Mouse (Mus musculus) adrenal gland, adult (tissue): ENCODE measurements at regions not wholly inside any gene's neighbourhood (a gene's known extent, or its start where the extent isn't known, plus 50 kb on each side); places are given as distances from the start of the nearest gene placed in this dataset.

ENCODE experiments used
- DNase-seq, 2 experiments: peaks; one replicate each; pipeline ENCODE4 v3.0.0; 2022 to 2023; ENCODE audit warnings: low spot score in 1 of 2; ENCODE audit not compliant: inconsistent age in 2 of 2

DNA sequence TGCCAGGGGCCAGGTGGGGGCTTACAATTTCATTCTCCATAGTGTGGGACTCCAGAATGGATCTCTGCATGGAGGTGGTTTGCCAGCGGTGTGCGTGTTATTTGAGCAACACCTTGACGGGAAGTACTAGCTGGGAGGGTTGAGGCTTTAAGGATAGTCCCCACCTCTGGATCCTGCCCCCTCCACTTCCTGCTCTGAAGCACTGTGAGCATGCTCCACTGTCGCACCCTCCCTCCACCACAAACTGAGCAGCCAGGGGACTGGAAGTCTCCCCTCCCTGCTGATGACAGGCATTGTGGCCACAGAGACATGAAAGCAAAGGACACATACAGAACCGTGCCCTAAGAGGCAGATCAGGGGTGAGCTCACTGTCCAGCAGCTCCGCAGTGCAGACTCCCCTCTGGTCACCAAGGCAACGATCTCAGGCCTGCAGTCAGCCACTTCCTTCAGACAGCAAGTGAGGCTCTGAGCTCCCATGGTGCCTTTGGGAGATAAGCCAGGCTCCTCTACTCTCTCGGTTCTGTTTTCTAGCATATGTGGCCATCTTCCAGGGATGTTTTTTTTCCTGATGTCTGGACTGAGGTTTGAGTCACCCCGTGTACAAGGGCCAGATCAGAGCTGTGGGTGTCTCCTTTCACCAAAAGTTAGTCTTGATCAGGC is 239.7 kb downstream of the Cryba4 start:
- peak; percentile 18 to 54 for DNase-seq

DNA sequence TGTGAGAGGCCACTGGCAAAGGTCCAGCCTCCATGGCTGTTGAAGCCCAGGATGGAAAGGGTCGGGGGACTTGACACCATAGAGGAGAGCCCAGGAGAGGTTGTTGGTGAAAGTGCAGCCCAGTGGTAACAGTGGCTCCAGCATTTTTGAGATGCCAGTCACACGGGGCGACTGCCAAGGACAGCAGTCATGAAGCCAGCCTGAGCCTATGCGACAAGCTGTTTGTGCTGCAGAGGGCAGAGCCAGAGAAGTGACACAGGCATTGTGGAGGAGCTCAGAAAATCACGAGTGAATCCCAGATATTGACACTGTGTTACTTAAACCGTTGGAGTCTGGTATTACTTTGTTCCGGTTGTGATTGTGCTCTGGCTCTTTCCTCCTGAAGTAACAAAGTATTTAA is 233.4 kb downstream of the Cryba4 start:
- DNase-seq: peak in 1 of 2 experiments; percentile 29

DNA sequence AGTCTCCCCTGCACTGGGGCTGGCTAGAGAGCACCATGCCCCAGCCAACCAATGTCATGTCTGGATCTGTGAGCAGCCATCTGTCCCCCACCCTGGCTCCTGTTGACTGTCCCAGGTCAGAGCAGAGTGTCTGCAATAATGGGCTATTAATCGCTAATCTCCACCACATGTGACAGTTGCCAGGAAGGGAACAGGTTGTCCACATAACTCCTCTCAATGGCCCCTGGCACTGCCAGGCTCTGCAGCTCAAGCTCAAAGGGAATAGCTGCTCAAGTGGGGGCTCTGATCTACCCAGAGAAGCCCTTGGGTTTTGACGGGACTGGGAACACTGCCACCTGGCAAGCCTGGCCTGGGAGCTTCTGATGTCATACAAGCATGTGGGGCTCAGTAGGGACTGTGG is 231.4 kb downstream of the Cryba4 start:
- peak; percentile 29 to 49 for DNase-seq

DNA sequence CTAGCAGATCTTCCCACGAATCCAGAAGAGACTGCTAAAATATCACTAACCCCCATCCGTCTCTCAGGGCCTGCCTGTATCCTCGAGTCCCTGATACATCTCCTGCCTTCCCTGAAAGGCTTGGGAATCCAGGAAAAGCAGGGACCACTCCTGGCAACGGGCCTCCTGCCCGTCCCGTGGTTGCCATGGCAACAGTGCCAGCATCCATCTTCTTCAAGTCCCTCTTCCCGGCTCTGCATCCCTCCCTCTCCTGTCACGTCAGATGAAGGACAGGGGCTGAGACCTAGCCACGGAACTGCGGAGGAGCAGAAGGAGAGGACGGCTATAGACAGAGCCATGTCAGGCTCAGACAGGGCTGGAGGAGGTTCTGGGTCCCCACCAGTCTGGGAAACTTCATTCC is 222.4 kb downstream of the Cryba4 start:
- no peak for DNase-seq

DNA sequence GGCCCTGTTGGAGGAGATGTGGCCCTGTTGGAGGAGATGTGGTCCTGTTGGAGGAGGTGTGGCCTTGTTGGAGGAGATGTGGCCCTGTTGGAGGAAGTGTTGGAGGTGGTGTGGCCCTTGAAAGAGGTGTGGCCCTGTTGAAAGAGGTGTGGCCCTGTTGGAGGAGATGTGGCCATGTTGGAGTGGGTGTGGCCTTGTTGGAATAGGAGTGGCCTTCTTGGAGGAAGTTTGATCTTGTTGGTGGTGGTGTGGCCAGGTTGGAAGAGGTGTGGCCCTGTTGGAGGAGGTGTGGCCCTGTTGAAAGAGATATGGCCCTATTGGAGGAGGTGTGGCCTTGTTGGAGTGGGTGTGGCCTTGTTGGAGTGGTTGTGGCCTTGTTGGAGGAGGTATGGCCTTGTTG is 220.3 kb downstream of the Cryba4 start:
- DNase-seq: no peak

DNA sequence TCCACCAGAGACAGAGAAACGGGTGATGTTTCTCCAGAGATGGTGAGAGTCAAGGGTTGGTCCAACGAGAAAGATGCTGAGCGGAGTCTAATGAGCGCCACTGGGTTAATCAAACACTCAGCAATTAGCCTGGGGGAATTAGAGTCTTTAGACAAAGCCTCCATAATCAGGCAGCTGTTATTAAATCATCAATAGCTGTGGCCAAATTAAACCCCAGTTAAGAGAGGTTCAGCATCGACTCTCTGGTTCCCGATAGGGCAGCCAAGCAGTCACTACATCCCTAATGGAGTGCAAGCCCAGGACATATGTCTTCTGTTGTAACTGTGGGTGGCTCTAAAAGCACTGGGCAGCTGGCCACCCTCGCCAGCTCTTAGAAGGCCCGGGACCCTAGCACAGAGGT is 216.9 kb downstream of the Cryba4 start:
- no peak for DNase-seq

DNA sequence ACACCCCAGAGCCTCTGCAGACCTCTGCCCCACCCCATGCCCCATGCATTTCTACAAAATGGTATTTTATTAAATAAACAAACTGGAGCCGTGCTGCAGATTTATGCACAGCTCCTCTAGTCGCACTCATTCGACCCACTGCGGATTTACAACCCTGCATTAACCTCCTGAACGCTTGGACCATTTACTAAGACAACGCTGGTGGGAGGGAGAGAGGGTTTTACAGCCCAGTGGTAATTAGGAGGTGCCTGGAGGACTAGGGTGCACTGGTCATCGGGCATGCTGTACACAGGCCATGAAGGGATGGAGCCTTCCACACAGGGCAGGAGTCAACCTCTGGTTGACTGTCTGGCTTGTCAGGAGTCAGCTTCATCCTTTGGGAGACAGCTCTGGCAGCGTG is 215.2 kb downstream of the Cryba4 start:
- DNase-seq: no peak

DNA sequence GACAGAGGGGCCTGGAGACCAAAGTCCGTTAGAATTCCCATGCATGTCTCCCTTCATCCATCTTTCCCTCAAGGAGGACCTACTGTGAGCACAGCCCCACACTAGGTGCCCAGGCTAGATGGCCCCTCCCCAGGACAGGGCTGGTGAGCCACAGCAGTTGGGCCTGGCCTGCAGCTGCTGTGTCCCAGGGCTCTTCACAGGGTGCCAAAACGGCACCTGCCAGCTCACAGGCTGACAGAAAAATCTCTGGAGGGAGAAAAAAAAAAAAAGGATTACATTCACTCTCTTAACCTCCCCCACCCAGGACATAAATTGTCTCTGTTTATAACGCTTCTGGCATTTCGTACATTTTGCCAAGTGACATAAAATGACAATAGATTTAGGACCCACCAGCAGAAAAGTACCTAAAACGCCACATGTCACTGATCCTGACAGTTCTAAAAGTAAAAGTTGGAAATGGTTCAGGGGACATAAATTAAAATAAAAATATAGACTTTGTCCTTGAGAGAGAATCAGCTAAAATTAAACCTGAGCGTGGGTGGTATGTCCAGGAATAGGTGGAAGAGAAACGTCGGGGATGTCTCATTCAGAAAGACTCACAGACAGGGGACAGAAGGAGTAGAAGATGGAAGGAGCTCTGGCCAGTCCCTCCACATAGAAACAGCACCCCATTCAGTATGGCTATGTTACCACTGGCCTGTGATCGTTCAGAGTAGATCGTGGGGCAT is 212.5 kb downstream of the Cryba4 start:
- no peak for DNase-seq

DNA sequence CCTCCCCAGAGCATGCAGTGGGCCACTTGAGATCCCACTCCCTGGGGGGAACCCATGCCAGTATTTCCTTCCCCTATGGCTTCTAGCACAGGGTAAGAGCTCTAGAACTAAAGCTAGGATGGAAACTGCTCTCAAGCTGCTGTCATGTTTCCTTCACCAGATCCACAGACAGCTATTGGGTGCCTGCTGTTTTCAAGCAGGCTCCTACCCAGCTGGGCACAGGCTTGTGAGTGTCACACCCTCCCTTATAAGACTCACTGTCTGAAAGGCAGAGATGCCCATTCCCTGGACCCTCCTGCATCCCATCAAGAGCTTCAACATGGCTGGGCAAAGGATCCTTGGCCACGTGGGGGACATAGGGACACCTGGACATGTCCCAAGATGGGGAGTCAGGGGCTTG is 211.6 kb downstream of the Cryba4 start:
- no peak for DNase-seq

DNA sequence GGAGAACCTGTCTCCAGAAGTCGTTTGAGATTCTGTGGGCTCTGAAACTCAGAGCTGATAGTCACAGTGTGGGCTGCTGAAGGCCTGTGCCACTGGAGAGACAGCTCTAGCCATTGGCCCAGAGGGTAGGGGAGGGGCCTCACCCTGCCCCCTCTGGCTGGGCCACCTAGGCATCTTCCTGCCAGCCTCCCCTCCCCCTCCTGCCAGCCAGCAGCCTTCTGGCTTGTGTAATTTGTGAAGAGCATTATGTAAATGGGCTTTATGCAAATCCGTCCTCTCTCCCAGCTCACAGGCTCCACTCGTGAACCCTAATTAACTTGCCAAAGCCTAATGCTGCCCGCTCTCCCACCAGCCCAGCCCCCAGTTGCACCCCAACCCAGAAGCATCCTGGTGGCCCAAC is 211.0 kb downstream of the Cryba4 start:
- DNase-seq: no peak

DNA sequence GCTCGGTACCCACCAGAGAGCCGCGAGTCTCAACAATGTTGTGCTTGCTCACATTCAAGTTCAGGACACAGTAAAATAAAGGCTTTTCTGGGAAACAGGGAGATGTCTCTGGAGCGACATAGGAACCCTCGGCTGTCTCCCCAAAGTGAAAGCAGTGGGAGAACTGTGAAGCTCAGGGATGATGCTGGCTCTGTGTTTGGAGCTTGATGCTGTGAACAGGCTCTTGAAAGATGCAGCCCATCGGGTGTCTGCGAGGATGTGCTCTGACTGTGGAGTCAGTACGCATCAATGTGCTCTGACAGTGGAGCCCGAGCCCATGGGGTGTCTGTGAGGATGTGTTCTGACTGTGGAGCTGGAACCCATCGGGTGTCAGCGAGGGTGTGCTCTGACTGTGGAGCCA is 210.1 kb downstream of the Cryba4 start:
- no peak for DNase-seq

DNA sequence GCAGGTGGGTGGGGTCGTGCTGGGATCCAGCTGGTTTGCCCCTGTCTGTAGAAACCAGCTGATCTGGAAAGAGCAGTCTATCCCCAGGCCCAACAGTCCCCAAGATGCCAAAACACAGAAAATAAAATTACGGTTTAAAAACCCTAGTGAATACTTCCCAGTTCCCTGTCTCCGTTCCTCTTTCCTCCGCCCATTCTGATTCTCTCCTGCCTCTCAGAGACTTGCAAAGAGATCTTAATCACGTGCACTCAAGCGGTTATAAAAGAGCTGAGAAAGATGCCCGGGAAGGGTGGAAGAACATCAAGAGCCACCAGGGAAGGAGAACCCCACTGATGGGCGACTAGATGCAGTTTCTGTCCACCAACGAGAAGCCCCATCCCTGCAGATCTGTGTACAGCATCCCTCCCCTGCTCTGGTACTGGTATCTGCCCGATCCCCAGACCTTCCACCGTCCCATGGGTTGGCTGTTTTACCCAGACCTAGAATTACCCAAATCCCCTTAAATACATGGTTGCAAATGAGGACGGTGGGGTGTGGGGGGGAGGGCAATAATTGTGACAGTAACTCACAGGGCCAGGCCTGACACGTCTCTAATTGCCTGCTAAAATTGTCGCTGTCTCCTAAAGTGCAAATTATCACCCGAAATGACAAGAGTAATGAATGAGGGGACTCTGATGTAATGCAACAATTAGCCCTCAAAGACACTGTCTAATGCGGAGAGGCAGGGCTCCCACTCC is 202.1 kb downstream of the Cryba4 start:
- DNase-seq: no peak

DNA sequence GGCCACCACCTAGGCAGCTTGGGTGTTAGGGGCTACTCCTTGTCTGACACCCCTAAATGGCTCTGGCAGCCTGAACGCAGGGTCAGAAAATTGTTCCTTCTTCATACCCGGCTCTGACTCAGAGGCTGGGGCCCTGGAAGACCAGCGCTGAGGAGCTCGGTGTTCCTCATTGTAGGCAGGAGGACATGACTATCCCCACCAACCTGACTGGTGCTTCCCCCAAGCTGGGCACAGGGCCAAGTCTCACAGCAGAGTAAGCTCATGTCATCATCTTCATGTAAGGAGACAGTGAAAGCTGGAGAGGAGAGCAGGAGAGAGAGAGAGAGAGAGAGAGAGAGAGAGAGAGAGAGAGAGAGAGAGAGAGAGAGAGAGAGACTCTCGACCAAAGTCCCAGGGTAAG is 201.4 kb downstream of the Cryba4 start:
- DNase-seq: no peak

DNA sequence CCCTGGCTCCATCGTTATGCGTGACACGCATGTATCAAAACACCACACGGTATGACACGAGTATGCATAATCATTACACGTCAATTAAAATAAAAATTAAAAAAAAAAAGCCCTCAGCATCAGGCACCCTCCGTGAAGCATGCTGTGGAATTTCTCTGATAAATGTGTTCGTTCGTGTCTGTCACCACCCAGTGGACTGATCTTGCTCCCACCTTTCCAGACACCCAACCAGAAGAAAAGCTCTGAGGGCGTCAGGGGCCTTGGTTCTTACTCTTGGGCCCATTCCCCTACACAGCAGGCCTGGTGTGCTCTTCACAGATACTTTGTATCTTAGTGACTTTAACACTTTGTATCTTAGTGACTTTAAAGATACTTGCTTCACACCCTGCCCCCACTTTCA is 200.5 kb downstream of the Cryba4 start:
- no peak for DNase-seq

DNA sequence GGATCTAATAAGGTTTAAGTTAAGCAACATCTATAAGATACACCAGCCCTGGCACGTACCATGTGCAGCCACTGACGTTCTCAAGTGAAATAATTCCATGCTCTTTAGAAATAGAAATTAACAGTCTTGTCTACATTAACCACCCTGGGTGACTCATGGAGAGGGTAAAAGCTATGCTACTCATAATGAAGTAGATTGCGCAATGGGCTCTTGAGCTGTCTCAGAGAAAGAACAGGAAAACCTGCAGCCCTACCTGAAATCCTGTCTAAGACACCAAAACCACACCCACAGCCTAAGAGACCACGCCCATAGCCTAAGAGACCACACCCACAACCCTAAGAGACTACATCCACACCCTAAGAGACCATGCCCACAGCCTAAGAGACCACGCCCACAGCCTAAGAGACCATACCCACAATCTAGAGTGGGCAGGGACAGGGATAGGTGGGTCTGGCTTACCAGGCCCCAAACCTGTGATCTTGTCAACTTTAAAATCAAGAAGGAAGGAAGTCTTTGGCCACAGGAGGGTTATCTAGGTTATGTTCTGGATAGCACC is 198.6 kb downstream of the Cryba4 start:
- DNase-seq: no peak

DNA sequence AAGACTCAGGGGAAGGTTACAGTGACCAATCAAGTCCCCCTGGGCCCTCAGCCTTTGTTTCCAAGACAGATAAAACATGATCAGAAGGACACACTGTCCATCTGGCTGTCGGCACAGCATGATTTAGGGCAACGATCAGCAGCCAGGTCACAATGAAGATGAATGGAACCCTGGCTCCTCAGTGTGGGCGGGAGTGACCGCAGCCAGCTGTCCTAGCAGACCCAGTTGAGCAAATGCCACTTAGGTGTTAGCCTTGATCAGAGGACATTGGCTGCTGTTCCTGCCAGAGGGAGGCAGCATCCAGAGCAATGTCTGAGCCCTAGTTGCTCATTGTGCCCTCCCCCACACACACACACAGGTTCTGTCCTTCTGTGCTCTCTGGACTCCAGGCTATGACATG is 197.3 kb downstream of the Cryba4 start:
- DNase-seq: peak; percentile 13 to 39

DNA sequence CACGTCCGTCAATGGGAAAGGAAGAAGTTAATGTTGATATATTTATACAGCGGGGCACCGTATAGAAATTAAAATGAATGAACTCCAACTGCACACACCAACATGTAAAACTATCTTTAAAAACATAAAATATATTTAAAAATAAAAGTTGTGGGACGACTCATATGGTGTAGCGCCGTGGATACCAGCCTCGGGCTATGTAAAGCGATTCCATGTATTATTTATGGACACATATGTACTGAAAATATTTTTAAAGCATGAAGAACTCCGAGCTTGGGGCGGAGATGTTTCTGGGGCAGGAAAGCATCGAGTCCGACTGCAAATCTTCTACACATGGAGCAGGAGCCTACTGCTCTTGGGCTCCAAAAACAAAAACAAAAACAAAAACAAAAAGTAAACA is 182.4 kb downstream of the Cryba4 start:
- no peak for DNase-seq

DNA sequence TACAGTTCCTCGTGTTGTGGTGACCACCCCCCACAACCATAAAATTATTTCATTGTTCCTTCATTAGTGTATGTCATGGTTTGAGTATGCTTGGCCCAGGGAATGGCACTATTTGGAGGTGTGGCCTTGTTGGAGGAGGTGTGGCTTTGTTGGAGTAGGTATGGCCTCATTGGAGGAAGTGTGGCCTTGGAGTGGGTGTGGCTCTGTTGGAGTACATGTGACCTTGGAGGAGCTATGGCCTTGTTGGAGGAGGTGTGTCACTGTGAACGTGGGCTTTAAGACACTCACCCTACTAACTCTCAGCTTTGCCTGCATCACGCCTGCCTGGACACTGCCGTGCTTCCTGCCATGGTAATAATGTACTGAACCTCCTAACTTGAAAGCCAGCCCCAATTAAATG is 179.9 kb downstream of the Cryba4 start:
- no peak for DNase-seq

DNA sequence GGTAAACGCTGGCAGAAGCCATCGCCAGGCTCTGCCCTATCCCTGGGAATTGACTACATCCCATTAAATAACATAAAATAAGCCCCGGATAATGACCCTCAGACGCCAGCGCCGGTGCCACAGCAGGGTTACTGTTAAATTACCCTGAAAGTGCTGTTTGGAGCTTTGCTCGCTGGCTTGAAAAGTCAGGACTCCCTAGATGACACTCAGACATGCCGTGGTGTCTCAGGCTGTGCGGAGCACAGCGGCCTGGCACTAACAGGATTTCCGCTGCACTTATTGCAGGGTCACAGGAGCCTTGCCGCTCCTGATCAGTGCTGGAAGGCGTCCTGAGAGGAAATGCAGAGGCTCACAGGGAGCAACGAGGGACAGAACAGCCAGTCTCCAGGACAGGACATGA is 175.2 kb downstream of the Cryba4 start:
- DNase-seq: peak; percentile 4 to 34

DNA sequence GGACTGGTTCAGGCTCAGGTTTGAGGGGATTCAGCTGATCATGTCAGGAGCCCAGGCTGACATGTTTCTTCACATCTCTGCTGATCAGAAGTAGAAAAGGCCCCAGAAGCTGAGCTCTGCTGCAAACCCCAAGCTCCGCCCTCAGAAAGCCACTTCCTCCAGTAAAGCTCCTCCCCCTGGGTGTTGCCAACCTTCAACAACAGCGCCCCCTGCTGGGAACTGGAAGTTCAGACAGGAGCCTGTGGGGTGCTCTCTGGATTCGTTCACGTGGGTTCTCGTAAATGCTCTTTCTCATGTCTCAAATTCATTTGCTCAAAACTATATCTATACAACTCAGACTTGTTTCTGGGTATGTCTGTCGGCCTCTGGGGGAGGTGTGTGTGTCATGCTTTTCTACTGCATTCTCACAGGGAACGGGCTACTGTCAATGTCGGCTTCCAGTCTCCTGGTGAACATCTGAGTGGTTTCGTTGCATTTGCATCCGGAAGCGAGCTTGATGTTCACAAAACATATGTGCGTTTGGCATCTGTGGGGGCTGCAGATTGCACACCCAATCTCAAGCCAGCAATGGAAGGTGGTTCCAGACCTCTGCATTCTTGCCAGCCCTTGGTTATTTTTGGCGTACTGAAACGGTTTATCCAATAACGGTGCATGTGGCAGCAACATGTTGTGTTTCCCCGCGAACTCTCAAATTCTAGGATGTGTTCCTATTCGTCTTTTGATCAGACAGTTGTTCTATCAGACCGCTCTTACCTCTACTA is 174.3 kb downstream of the Cryba4 start:
- DNase-seq: peak; percentile 11 to 57

DNA sequence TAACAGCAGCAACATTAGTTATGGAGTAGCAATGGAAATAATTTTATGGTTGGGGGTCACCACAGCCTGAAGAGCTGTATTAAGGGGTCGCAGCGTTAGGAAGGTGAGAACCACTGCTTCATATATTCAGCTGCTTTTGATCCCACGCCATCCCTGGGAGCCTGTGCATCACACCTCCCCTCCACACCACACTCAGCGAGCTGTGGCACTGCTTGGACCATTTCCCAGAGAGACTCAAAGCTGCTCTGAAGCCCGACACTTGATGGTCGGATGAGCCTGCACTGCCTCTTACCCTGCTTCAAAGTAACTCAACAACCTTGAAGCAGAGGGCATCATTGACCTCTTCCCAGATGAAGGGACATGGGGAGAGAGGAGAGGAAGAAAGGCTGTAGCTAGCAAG is 171.3 kb downstream of the Cryba4 start:
- DNase-seq: no peak
